Mouse (Mus musculus) gonadal fat pad, adult 2 months (tissue): ENCODE data around the gene Myh7. TPM values are rescaled to one million over a fixed set of nuclear protein-coding genes. Genes with fewer than 3 reads are reported as not detected.
"Not testable (repeated sequence)": the region's sequence is repeated elsewhere in the genome, so short reads cannot be mapped to it uniquely, and the experiment has no call there.

ENCODE experiments used
- DNase-seq: peaks from one replicate; pipeline ENCODE4 v3.0.0-alpha.2; 2012; ENCODE audit warnings: low read depth
- polyA plus RNA-seq: library from polyadenylated mRNA; depleted of rRNA; stranded (reverse); fragments of >200 nt; gene quantifications from 2 replicates; pipeline ENCODE4 v1.2.3, GENCODE M21; 2012

Gene Myh7
- polyA plus RNA-seq, 1 experiment = 0.54 TPM

DNA sequence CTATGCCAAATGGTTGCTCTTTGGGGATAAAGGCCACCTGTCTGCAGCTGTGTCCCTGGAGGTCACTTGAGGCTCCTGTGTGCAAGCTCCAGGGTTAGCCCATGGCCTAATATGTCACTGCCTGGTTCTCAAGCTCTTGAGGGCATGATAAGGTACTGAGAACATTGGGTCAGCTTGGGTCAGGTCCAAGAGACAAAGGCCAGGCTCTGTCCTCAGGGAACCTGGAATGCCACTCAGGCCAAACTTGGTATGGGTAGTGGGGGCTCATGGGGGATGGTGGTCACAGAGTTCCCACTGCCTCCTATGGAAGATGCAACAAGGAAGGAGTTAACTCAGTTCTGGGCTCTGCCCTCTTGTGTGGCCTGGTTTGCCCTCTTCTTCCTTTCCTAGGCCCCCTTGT lies 26.1 kb downstream of the Myh7 start:
- DNase-seq = no peak

GRCm38 (mm10) chr14:54967874-54968273 lies 26.6 kb downstream of the Myh7 start:
- no peak for DNase-seq

- DNase-seq = no peak
These were observed 28.0 kb downstream of the Myh7 start, which contains the start of gene Myh6 for GRCm38 (mm10) chr14:54966320-54966977. Gene Myh6, minus strand, starts transcription at chr14:54966927.

DNA sequence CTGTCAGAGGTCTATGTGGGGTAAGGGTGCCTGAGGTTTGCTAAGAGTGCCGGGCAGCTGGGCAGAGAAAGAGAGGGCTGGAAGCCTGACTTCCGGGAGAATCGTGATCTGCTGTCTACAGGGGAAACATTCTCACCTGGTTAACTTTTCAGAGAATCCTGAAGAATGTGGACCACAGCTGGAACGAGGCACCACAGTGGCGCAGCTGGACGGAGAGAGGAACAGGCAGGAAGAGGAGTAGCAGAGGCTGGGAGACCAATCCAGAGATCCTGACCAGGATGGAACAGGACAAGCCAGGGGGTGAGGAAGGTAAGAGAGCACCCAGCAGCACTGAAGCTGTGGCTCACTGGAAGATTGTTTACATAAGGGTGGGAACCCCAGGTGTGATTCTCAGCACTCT lies 28.8 kb downstream of the Myh7 start:
- no peak for DNase-seq

DNA sequence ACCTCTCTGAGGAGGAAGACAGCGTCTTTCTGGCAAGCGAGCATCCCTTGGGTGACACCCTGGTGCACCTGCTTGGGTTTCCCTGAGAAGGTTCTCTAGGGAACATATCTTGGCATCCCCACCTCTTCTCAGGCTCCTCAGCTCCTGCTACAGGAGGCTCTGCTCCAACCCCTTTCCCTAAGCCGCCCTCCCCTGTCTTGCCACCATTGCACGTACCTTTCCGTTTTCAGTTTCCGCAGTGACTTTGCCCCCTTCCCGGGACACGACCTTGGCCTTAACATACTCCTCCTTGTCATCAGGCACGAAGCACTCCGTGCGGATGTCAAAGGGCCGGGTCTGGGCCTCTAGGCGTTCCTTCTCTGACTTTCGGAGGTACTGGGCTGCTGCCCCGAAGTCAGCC lies 29.4 kb downstream of the Myh7 start:
- DNase-seq = no peak

- no peak for DNase-seq
These were observed 30.7 kb downstream of the Myh7 start for GRCm38 (mm10) chr14:54963727-54964126.

DNA sequence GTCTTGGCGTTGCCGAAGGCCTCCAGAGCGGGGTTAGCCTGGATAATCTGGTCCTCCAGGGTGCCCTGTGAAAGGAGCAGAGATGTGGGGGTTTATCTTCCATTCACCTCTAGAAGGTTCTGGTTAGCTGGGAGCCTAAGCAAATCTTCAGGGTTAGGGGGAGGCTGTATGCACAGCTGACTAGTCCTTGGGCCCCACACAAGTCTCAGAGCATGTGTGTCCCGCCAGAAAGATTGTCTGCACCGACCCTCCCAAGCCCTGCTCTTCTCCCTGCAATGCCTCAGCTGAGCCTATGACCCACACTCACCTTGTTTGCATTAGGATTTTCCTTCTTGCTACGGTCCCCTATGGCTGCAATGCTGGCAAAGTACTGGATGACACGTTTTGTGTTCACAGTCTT lies 31.7 kb downstream of the Myh7 start:
- DNase-seq = no peak

DNA sequence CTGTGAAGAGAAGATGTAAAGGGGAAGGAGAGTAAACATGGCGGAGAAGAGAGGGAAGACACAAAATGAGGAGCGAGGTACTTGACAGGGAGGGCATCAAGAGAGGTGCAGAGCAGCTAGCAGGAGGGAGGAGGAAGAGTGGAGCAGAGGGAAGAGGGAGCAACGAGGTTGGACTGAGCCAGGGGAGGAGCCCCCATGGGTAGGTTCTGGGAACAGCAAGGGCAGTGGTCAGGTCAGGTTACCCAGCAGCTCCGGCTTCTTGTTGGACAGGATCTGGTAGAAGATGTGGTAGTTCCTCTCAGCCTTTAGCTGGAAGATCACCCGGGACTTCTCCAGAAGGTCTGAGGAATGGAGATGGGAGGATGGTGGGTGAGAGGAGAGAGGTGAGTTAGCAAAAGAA lies 32.9 kb downstream of the Myh7 start:
- DNase-seq = no peak

- no peak for DNase-seq
These were observed 33.7 kb downstream of the Myh7 start for GRCm38 (mm10) chr14:54960769-54961168.

DNA sequence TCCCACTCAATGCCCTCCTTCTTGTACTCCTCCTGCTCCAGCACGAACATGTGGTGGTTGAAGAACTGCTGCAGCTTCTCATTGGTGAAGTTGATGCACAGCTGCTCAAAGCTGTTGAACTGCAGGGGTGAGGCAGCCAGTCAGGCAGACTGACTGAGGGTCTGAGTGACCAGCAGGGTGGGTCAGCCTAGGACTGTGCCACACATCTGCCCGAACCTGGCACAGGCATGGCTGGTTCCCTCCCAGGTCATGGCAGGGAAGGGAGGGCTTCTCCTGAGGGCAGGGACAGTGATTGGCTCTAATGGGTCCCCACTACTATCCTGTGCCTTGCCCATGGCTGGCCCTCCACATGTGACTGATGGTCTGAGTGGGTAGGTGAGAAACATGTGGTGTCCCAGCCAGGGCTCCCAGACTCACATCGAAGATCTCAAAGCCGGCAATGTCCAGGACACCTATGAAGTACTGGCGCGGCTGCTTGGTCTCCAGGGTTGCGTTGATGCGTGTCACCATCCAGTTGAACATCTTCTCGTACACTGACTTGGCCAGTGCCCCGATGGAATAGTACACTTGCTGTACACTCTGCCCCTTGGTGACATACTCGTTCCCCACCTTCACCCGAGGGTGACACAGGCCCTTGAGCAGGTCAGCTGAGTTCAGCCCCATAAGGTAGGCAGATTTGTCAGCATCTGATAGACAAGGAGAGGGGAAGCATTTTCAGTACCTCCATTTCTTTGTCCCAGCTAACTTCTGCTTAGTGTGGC lies 34.4 kb downstream of the Myh7 start:
- DNase-seq = not testable (repeated sequence)

DNA sequence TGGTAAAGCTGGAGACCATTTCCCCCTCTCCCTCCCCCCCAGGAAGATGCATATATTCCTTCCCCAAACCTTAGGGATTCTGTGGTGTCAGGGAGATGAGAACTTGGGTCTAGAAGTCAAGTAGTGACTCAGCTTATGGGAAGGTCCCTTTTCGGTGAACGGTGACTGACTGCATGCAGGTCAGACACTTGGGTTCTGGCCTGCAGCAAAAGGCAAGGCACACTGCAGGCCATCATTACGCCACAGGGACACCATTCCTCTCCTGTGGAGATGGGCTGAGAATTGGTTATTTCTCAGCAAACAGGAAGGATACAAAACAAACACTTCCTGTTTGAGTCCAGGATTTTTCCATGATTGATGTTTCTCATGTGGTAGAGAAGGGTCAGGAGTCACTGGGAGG lies 35.2 kb downstream of the Myh7 start:
- DNase-seq = no peak

DNA sequence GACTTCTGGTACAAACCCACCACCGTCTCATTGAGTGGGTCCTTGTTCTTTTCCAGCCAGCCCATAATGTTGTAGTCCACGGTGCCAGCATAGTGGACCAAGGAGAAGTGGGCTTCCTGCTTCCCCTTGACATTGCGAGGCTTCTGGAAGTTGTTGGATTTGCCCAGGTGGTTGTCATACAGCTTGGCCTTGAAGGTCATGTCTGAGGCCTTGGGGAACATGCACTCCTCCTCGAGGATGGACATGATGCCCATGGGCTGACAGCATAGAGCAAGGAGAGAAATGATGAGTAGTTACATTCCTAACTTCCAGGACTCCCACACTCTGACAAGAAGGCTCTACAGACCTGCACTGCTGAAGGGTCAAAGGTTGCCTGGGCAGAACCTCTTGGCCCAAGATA lies 35.9 kb downstream of the Myh7 start:
- DNase-seq = no peak

- no peak for DNase-seq
These were observed 37.9 kb downstream of the Myh7 start for GRCm38 (mm10) chr14:54956533-54956932.

- no peak for DNase-seq
These were observed 38.9 kb downstream of the Myh7 start for GRCm38 (mm10) chr14:54955481-54955880.

DNA sequence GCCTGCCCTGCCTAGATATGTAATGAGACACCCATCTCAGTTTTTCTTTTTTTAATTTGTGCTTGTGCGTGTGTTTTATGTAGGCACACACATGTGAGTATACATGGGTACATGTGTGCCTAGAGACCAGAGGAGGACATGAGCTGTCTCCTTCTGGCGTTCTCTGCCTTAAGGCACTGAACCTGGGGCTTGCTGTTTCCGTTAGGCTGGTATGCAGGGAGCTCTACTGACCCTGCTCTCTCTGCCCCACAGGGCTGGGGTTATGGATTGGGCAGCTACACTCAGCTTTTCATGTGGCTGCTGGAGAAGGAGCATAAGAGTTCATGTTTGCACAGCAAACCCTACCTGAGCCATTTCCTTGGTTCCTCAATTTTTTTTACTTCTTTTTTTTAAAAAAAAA lies 40.0 kb downstream of the Myh7 start:
- no peak for DNase-seq

DNA sequence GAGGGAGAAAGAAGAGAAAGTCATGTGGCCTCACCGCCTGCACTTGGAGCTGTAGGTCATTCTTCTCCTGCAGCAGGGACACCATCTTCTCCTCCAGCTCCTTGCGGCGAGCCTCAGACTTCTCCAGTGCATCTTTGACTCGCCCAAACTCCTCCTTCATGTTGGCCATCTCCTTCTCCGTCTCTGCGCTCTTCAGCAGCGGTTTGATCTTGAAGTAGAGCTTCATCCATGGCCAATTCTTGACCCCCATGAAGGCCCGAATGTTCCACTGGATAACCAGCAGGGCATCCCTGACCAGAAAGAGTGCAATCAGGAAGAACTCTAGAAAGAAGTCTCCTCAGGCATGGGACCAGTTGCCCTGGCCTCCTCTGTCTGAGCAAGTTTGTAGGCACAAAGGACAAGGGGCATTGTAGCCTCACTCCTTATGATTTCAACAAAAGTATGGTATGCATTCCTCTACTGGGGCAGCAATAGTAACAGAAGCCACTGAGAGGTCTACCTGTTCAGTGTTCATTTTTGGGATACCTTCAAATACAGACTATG lies 40.7 kb downstream of the Myh7 start:
- no peak for DNase-seq

GRCm38 (mm10) chr14:54951587-54951986 lies 42.8 kb downstream of the Myh7 start:
- DNase-seq = no peak

DNA sequence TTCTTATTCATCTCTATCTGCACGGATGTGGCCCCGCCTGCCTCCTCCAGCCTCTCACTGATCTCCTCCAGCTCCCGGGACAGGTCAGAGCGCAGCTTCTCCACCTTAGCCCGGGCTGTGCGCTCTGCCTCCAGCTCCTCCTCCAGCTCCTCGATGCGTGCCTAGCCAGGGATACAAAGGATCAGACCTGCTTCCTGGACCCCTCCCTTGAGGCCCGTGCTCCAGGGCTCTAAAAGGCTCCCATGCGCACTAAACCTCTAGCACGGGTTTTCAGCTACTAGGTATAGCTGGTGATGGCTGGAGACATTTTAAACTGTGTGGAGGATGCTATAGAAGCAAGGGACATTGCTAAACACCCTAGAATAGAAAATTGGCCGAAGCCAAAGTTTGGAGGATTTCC lies 43.9 kb downstream of the Myh7 start:
- DNase-seq = no peak

- DNase-seq = no peak
These were observed 45.6 kb downstream of the Myh7 start for GRCm38 (mm10) chr14:54948781-54949180.

DNA sequence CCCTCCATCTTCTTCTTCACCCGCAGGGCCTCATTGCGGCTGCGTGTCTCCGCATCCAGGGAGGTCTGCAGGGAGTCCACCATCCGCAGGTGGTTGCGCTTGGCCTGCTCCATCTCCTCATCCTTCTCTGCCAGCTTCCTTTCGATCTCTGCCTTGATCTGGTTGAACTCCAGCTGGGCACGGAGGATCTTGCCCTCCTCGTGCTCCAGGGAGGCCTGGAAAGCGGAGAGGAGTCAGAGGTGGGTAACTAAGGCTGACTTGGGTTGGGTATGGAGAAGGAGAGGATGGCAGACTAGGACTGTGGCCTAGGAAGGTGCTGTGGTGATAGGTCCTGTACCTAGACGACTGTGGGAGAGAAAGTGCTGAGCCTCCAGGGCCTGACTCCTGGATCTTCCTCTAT lies 47.4 kb downstream of the Myh7 start:
- not testable (repeated sequence) for DNase-seq

DNA sequence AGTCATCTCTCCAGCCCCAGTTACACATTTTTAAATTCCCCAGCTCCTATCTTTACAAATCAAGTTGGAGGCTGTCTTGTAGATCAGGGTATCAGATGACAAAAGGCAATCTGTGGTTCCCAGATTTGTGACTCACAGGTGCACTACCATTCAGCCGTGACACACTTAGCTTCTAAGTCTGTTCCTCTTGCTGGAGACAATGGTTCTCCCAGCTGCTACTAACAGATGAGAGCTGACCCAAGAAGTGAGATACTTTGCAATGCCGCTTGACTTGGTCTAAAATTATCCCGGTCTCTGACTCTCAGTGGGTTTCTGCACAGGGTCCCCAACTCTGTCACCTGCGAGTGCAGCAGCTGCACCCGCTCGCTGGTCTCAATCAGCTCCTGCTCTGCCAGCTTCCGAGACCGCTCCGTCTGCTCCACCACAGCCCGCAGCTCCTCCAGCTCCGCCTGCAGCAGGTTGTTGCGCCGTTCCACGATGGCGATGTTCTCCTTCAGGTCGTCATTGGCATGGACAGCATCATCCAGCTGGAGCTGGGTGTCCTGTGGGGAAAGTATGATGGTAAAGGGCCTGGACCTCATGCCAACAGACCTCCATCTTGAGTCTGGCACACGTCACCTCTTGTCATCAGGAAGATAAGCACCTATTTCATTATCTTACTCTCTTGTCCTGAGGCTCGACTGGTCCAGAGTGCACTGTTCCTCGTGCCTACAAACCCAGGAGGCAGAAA lies 48.3 kb downstream of the Myh7 start:
- DNase-seq = no peak

DNA sequence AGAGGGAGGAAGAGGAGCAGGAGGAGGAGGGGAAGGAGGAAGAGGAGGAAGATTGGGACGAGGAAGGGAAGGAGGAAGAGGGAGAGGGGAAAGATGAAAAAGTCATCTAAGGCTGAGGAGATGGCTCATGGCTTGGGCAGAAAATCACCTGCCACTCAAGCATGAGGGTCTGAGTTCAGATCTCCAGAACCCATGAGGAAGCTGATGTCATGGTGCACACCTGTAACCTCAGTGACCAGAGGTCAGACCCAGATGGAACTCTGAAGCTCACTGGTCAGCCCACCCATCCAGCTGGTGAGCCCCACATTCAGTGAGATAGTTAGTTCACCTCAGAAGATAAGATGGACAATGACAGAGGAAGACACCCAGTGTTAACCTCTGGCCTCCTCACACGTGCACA lies 49.5 kb downstream of the Myh7 start:
- DNase-seq = no peak

DNA sequence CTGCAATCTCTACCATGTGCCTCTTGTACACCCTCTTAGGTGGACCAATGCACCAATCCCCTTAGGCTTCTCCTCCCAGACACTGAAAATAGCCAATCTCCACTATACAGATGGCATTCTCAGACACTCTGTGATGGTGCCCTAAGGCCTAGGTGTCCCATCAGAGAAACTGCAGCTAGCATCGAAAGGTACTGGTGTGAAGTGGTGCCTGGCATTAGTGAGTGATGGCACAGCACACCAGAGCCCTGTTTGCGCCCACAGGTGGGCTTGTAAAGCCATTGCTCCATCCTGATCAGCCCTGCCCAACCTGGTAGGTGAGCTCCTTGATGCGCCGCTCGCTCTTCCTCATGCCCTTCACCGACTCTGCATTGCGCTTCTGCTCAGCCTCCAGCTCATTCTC lies 50.5 kb downstream of the Myh7 start:
- no peak for DNase-seq
